Mouse (Mus musculus) naive thymus-derived CD4-positive, alpha-beta T cell, adult 2 months (primary cell): Measurements from ENCODE around the gene Mup11.
"Not testable (repeated sequence)": the region's sequence is repeated elsewhere in the genome, so short reads cannot be mapped to it uniquely, and the experiment has no call there.

Experiments used
- DNase-seq: peaks from one replicate; pipeline ENCODE4 v3.0.0-alpha.2; 2011; ENCODE audit warnings: low read depth

Gene Mup11

GRCm38 (mm10) chr4:60662311-60662710, at the start of gene Mup11:
Gene Mup11, minus strand, starts transcription at chr4:60662411.
- DNase-seq: not testable (repeated sequence)
